Mouse (Mus musculus): ENCODE results near the gene Cacna1c.

GRCm38 (mm10) chr6:119204286-119204685 is 8.1 kb upstream of the Cacna1c start:
- no peak for TF ChIP-seq POLR2A (IDR thresholded peaks at IDR 0.05; ENCODE audit: borderline replicate concordance, extremely low read depth, insufficient read depth, insufficient read length, poor library complexity, severe bottlenecking)
- no peak for TF ChIP-seq CTCF (IDR thresholded peaks at IDR 0.05; ENCODE audit: borderline replicate concordance, extremely low read depth, insufficient read depth, insufficient read length)
